Mouse (Mus musculus) liver, embryonic 16.5 days (tissue): ENCODE measurements around the gene Ier5. TPM values are rescaled to one million over a fixed set of nuclear protein-coding genes. Genes with fewer than 3 reads are reported as not detected.

Source experiments
- ATAC-seq: fragments of 200-750 bp; cut with Nextera tagmentation; 2 replicates; pipeline ENCODE4 v1.8.0; 2017; ENCODE audit warnings: low read depth, mild to moderate bottlenecking, moderate number of reproducible peaks, moderate library complexity
- H3K27ac ChIP-seq: fragments of 300-500 bp; sonication (generic); 2 replicates; pipeline ENCODE4 v1.5.1; 2014; ENCODE audit warnings: mild to moderate bottlenecking, low read length
- H3K27me3 ChIP-seq: fragments of 300-500 bp; sonication (generic); 2 replicates; pipeline ENCODE4 v1.6.1; 2014; ENCODE audit warnings: low read depth, low read length, mixed read lengths; ENCODE audit not compliant: control insufficient read depth, insufficient read depth
- H3K36me3 ChIP-seq: fragments of 300-500 bp; sonication (generic); 2 replicates; pipeline ENCODE4 v1.6.1; 2014; ENCODE audit warnings: mild to moderate bottlenecking; ENCODE audit not compliant: control insufficient read depth, insufficient read depth
- H3K4me1 ChIP-seq: fragments of 300-500 bp; sonication (generic); 2 replicates; pipeline ENCODE4 v1.6.1; 2014; ENCODE audit warnings: low read depth, low read length, mixed read lengths; ENCODE audit not compliant: control insufficient read depth
- H3K4me2 ChIP-seq: fragments of 300-500 bp; sonication (generic); 2 replicates; pipeline ENCODE4 v1.6.1; 2014; ENCODE audit warnings: low read depth, low read length, mixed read lengths
- H3K4me3 ChIP-seq: fragments of 300-500 bp; sonication (generic); 2 replicates; pipeline ENCODE4 v1.5.1; 2014; ENCODE audit warnings: low read depth, mild to moderate bottlenecking, low read length
- H3K9ac ChIP-seq: fragments of 300-500 bp; sonication (generic); 2 replicates; pipeline ENCODE4 v1.6.1; 2014; ENCODE audit warnings: low read depth, low read length
- H3K9me3 ChIP-seq: fragments of 300-500 bp; sonication (generic); replicated peaks from 2 replicates; pipeline ENCODE4 v1.6.1; 2016; ENCODE audit warnings: low read length; ENCODE audit not compliant: control insufficient read depth
- WGBS: fragments of 180-500 bp; shearing (Covaris S2); extraction: QIAGEN DNeasy Blood & Tissue Kit; methylation state at CpG from one replicate; pipeline ENCODE4 v1.1.7; 2014; ENCODE audit not compliant: insufficient replicate concordance; 5-methylcytosine and 5-hydroxymethylcytosine counted together
- polyA plus RNA-seq: library from polyadenylated mRNA; unstranded; fragments of >200 nt; fragmentation: Nextera tagmentation; extraction: Ambion mirVana; gene quantifications from 2 replicates; pipeline ENCODE4 v1.2.1, GENCODE M21; 2015

Ier5 gene
- polyA plus RNA-seq: 1.3 and 1.6 TPM in 2 replicates

DNA sequence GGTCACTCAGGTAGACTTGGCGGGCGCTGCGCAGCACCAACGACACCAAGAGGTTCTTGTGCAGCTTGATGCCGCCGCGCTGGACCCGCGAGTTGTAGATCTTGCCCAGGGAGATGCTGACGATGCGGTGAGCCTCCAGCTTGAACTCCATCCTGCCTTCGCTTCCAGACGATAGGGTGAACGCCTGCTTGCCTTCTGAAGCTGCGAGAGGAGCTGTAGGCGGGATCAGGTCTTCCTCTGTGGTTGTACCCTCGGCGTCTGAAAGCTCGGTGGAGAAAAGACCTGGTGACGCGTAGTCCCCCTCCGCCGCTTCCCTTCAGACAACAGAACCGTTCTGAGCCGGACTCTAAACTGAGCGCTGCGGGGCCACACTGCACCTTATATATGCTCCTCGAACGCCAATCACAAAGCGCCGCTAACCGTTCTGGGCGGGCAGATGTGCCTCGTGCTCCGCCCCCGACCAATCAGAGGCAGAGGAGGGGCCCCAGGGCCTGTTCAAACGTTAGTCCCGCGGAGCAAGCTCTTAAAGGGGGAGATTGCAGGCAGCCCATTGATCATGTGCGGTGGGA, at the start of gene Ier5:
TSS of gene Ier5 (minus strand) at position 357 of the 569 bp plus-strand sequence.
- H3K4me1 ChIP-seq: peaks cover 5% of the 10 kb centered on the region; the same call in 1 of the 2 replicates
- ATAC-seq: peak; percentile 91
- no peaks in the 10 kb centered on the region for H3K9me3 ChIP-seq
- peak within 1 kb of the TSS; percentile 94 for H3K27ac ChIP-seq
- peak within 1 kb of the TSS; percentile 69 for H3K4me2 ChIP-seq
- under 1% methylated on average over 40 of the region's 40 CpGs for WGBS
- peak within 1 kb of the TSS; percentile 96 for H3K4me3 ChIP-seq
- H3K9ac ChIP-seq: peak within 1 kb of the TSS; percentile 99
- H3K36me3 ChIP-seq: no peaks in the 10 kb centered on the region
- no peaks in the 10 kb centered on the region for H3K27me3 ChIP-seq

DNA sequence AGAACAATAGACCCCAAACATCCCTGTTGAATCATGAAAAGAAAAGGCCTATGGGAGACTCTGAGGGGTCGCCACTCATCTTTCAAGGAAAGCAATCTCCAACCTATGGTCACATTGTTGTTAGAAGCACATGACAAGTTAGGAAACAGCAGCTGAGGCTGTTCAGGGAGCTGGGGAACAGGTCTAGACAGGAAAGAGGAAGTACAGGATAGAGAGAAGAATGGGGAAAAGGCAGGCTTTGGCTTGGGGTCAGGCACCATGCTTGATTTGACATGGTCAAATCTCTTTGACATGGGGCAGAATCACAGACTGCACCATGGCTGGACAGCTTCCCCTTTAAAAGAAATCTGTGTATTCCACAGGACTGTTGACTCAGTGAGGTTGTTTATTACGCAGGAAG, 47.8 kb upstream of the Ier5 start:
- H3K27ac ChIP-seq: no peak overlapping the region
- no peak overlapping the region for H3K4me3 ChIP-seq
- peaks cover 4% of the 10 kb centered on the region; the same call in 1 of the 2 replicates for H3K4me1 ChIP-seq
- no peak for ATAC-seq
- H3K36me3 ChIP-seq: no peaks in the 10 kb centered on the region
- no peak overlapping the region for H3K4me2 ChIP-seq
- no peaks in the 10 kb centered on the region for H3K27me3 ChIP-seq
- H3K9ac ChIP-seq: no peak overlapping the region
- WGBS: 62% methylated on average over 2 of the region's 2 CpGs
- no peaks in the 10 kb centered on the region for H3K9me3 ChIP-seq

DNA sequence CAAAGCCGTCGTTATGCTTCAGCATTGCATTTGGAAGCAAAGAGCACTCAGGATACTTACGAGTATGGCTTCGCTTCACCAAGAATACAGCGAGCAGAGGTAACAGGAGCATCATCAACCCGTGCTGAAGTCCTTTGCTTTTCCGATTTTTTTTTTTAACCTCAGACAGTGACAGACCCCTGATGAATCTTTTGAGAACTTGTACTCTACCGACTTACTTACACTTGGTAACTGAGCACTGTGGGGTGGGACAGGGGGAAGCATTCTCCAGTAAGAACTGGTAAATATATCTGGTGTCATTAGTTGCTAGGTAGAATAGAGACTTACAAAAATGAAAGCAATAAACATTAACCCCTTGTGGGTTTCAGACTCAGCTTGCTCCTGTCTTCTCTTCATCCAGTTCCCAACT, 47.1 kb upstream of the Ier5 start, which contains the start of gene Mr1:
TSS of gene Mr1 (minus strand) at position 243 of the 409 bp plus-strand sequence.
- H3K4me1 ChIP-seq: peaks cover 4% of the 10 kb centered on the region; the same call in 1 of the 2 replicates
- 21% methylated on average over 8 of the region's 8 CpGs for WGBS
- no peaks in the 10 kb centered on the region for H3K36me3 ChIP-seq
- peak within 1 kb of the TSS; percentile 39 for H3K4me3 ChIP-seq
- ATAC-seq: peak; percentile 71
- H3K9ac ChIP-seq: peak within 1 kb of the TSS; percentile 3; the same call in 1 of the 2 replicates
- peak within 1 kb of the TSS; percentile 41 for H3K4me2 ChIP-seq
- no peaks in the 10 kb centered on the region for H3K27me3 ChIP-seq
- no peaks in the 10 kb centered on the region for H3K9me3 ChIP-seq
- no peak within 1 kb of the TSS; the same call in 1 of the 2 replicates for H3K27ac ChIP-seq

DNA sequence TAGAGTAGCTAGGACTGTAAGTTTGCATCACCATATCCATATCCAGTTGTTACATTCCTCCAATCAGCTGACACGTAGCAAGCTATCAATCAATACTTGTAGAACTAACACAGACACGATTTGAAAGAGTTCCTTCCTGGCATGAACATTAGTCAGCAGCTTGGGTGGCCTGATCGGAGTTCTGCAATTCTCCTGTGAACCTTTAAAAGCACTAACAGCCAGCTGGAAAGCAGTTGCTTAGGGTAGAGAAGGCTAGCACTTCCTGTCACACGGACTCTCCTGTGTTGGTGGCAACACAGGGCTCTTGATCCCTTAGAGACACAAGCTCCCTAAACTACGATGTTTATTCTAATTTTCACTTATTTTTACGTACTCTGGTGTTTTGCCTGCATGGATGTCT, 46.2 kb upstream of the Ier5 start:
- 20% methylated on average over 6 of the region's 6 CpGs for WGBS
- no peaks in the 10 kb centered on the region for H3K36me3 ChIP-seq
- no peak overlapping the region for H3K9ac ChIP-seq
- H3K27ac ChIP-seq: no peak overlapping the region; the same call in 1 of the 2 replicates
- H3K4me3 ChIP-seq: no peak overlapping the region
- peak overlapping the region; percentile 41; the same call in 1 of the 2 replicates for H3K4me2 ChIP-seq
- H3K27me3 ChIP-seq: no peaks in the 10 kb centered on the region
- no peaks in the 10 kb centered on the region for H3K9me3 ChIP-seq
- ATAC-seq: peak; percentile 43; the same call in 1 of the 2 replicates
- peaks cover 4% of the 10 kb centered on the region; the same call in 1 of the 2 replicates for H3K4me1 ChIP-seq

DNA sequence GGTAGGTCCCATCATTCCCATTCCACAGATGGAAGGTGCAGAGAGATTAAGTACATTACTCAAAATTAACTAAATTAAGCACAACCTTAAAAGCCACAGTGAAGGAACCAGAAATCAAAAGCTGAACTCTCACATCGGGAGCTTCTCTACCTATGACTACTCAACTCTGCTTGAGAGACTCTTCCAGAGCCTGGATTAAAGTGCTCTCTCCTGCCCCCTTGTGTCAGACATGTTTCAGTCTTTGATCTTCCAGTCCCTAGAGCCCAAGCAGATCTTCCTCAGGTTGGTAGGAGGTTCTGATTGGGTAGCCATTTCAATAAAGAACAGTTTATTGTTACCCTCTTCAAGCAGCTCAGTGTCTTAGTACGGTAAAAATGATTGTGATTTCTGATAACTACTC, 40.6 kb upstream of the Ier5 start:
- Histone ChIP-seq H3K9ac (no peak overlapping the region), H3K27ac (no peak overlapping the region), H3K4me1 (no peaks in the 10 kb centered on the region), H3K9me3 (no peaks in the 10 kb centered on the region), H3K4me2 (no peak overlapping the region), H3K4me3 (no peak overlapping the region), H3K36me3 (no peaks in the 10 kb centered on the region), H3K27me3 (no peaks in the 10 kb centered on the region)
- ATAC-seq: no peak; the same call in 1 of the 2 replicates
- 34% methylated on average over 2 of the region's 2 CpGs for WGBS

DNA sequence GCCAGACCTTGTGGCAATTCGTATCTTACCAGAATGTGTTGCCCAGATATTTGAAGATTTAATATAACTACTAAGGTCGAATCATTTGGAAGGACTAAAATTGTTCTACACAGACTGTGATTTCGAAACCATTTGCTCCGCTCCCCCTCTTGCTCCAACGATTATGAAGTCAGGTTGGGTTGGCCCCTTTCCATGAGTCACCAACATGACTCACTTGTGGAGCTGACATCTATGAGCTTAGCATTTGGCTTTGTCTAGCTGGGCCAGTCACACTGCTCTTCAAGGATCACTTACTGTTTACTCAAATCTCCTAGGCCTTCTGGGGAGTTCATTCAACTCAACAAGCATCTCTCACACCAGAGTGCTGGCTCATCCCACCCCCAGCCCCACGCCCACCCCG, 39.4 kb upstream of the Ier5 start:
- no peak overlapping the region for H3K27ac ChIP-seq
- no peak for ATAC-seq
- H3K4me3 ChIP-seq: no peak overlapping the region
- no peaks in the 10 kb centered on the region for H3K27me3 ChIP-seq
- no peaks in the 10 kb centered on the region for H3K9me3 ChIP-seq
- no peaks in the 10 kb centered on the region for H3K4me1 ChIP-seq
- H3K36me3 ChIP-seq: no peaks in the 10 kb centered on the region
- WGBS: 61% methylated on average over 7 of the region's 7 CpGs
- H3K4me2 ChIP-seq: no peak overlapping the region
- no peak overlapping the region for H3K9ac ChIP-seq

DNA sequence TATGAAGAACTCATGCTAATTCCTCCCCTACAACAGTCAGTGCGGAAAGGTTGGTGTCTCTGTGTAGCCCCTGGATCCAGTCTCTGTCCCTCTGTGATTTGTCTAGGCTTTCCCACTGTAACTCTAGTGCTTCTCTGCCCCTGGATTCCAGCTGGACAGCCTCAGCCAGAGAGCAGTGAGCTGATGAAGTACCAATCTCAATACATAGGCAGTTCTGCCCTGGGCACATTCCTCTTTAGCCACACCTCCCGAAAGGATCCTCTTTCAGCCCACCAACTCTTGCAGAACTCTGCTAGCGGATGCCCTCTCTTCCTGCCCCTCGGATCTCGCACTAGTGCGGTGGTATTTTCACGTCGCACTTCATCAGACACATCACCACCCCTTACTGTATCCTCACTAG, 35.4 kb upstream of the Ier5 start:
- no peak overlapping the region for H3K9ac ChIP-seq
- no peak for ATAC-seq
- no peak overlapping the region for H3K4me2 ChIP-seq
- no peaks in the 10 kb centered on the region for H3K9me3 ChIP-seq
- 43% methylated on average over 8 of the region's 8 CpGs for WGBS
- no peaks in the 10 kb centered on the region for H3K36me3 ChIP-seq
- no peaks in the 10 kb centered on the region for H3K27me3 ChIP-seq
- no peak overlapping the region for H3K27ac ChIP-seq
- H3K4me3 ChIP-seq: no peak overlapping the region
- H3K4me1 ChIP-seq: no peaks in the 10 kb centered on the region

DNA sequence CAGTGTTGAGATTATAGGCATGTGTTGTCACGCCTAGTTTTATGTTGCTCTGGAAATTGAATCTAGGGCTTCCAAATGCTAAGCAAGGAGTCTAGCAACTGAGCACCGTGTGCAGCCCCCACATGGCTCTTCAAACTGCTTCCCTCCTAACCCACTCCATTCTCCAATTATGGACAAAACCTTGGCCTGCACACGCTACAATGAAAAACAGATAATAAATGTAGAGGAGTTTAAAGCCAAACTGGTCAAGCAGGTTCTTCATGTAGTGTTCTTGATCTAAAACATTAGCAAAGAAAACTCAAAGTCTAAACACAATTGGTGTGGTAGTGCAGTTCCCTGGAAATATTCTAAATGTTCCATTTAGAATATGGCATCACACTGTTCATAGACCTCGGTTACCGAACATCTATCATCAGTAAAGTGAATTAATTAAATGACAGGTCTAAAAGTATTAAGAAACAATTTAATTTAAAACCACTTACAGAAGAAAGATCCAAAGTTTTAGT, 28.0 kb upstream of the Ier5 start:
- WGBS: 70% methylated on average over 5 of the region's 5 CpGs
- H3K9ac ChIP-seq: no peak overlapping the region
- no peaks in the 10 kb centered on the region for H3K27me3 ChIP-seq
- no peaks in the 10 kb centered on the region for H3K36me3 ChIP-seq
- no peak for ATAC-seq
- H3K4me2 ChIP-seq: no peak overlapping the region
- no peaks in the 10 kb centered on the region for H3K9me3 ChIP-seq
- no peak overlapping the region for H3K4me3 ChIP-seq
- H3K27ac ChIP-seq: no peak overlapping the region
- no peaks in the 10 kb centered on the region for H3K4me1 ChIP-seq

DNA sequence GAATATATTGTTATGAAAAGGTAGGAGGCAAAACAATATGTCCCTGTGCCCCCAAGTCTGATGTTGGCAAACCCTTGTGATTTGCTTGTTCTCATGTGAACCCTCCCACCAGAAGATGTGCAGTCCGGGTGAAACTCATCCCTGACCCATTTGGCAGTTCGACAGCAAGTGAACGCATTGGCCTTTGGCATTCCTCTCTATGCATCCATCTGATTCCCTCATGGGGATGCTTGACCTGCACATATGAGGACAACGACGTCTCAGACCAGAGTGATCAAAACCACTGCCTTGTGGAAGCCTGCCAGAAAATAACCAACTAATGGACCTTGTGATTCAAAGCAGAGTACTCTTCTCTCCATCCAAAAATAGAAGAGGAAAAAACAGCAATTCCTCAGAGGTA, 27.3 kb upstream of the Ier5 start:
- H3K27ac ChIP-seq: no peak overlapping the region
- 63% methylated on average over 5 of the region's 5 CpGs for WGBS

More for the DNA sequence above, 27.3 kb upstream of the Ier5 start:
- H3K4me3 ChIP-seq: no peak overlapping the region
- H3K4me1 ChIP-seq: no peaks in the 10 kb centered on the region
- H3K27me3 ChIP-seq: no peaks in the 10 kb centered on the region
- ATAC-seq: no peak
- H3K9ac ChIP-seq: no peak overlapping the region
- H3K36me3 ChIP-seq: no peaks in the 10 kb centered on the region
- no peak overlapping the region for H3K4me2 ChIP-seq
- no peaks in the 10 kb centered on the region for H3K9me3 ChIP-seq
